Mouse (Mus musculus) splenic B cell, adult 2 months (primary cell): ENCODE results near the gene Cars2.
"Not testable (repeated sequence)": the region's sequence is repeated elsewhere in the genome, so short reads cannot be mapped to it uniquely, and the experiment has no call there.

ENCODE experiments used
- DNase-seq: peaks from one replicate; pipeline ENCODE4 v3.0.0-alpha.2; 2011; ENCODE audit warnings: low read depth, low spot score
- H3K27me3 ChIP-seq: 2 replicates; pipeline ENCODE4 v1.6.1; 2012; ENCODE audit warnings: mild to moderate bottlenecking, low read length, moderate library complexity, mixed read lengths; ENCODE audit not compliant: control insufficient read depth, poor library complexity, insufficient read depth, severe bottlenecking
- H3K36me3 ChIP-seq: 2 replicates; pipeline ENCODE4 v1.6.1; 2012; ENCODE audit warnings: mild to moderate bottlenecking, low read length, moderate library complexity, mixed read lengths; ENCODE audit not compliant: control insufficient read depth, poor library complexity, insufficient read depth, severe bottlenecking

The Cars2 gene

GRCm38 (mm10) chr8:11564721-11565120 lies 14.1 kb upstream of the Cars2 start:
- DNase-seq: no peak
- H3K27me3 ChIP-seq: no peaks in the 10 kb centered on the region
- peaks cover 3% of the 10 kb centered on the region for H3K36me3 ChIP-seq

- Histone ChIP-seq H3K36me3 (peaks cover 3% of the 10 kb centered on the region), H3K27me3 (no peaks in the 10 kb centered on the region)
- no peak for DNase-seq
Observed at GRCm38 (mm10) chr8:11564236-11564635, 13.7 kb upstream of the Cars2 start.

- no peak for DNase-seq
- no peaks in the 10 kb centered on the region; the same call in none of the 2 replicates for H3K36me3 ChIP-seq
- H3K27me3 ChIP-seq: no peaks in the 10 kb centered on the region
Observed at GRCm38 (mm10) chr8:11560220-11560619, 9.6 kb upstream of the Cars2 start.

- DNase-seq: no peak
- Histone ChIP-seq H3K36me3 (no peaks in the 10 kb centered on the region; the same call in none of the 2 replicates), H3K27me3 (no peaks in the 10 kb centered on the region)
Observed at GRCm38 (mm10) chr8:11559511-11559910, 8.9 kb upstream of the Cars2 start.

GRCm38 (mm10) chr8:11557768-11558629 lies 7.4 kb upstream of the Cars2 start:
- H3K27me3 ChIP-seq: no peaks in the 10 kb centered on the region
- DNase-seq: peak; percentile 99
- no peaks in the 10 kb centered on the region; the same call in none of the 2 replicates for H3K36me3 ChIP-seq

- Histone ChIP-seq H3K36me3 (no peaks in the 10 kb centered on the region; the same call in none of the 2 replicates), H3K27me3 (no peaks in the 10 kb centered on the region)
- DNase-seq: no peak
Observed at GRCm38 (mm10) chr8:11557424-11557767, 6.8 kb upstream of the Cars2 start.

GRCm38 (mm10) chr8:11556691-11557423 lies 6.3 kb upstream of the Cars2 start:
- Histone ChIP-seq H3K36me3 (no peaks in the 10 kb centered on the region; the same call in none of the 2 replicates), H3K27me3 (no peaks in the 10 kb centered on the region)
- peak; percentile 76 for DNase-seq

- H3K36me3 ChIP-seq: no peaks in the 10 kb centered on the region
- DNase-seq: peak; percentile 99
- H3K27me3 ChIP-seq: no peaks in the 10 kb centered on the region
Observed at GRCm38 (mm10) chr8:11555720-11556591, 5.4 kb upstream of the Cars2 start.

- Histone ChIP-seq H3K27me3 (no peaks in the 10 kb centered on the region), H3K36me3 (no peaks in the 10 kb centered on the region)
- DNase-seq: peak; percentile 97
Observed at GRCm38 (mm10) chr8:11554799-11555719, 4.5 kb upstream of the Cars2 start, which contains the start of gene Ing1. Gene Ing1 (plus strand): TSS chr8:11555571.

- no peak for DNase-seq
- H3K27me3 ChIP-seq: no peaks in the 10 kb centered on the region
Observed at GRCm38 (mm10) chr8:11552390-11552789, 1.8 kb upstream of the Cars2 start.

GRCm38 (mm10) chr8:11551497-11551896 lies 914 bp upstream of the Cars2 start:
- peak; percentile 44 for DNase-seq
- not testable (repeated sequence) for H3K27me3 ChIP-seq, H3K36me3 ChIP-seq

More at GRCm38 (mm10) chr8:11552390-11552789, 1.8 kb upstream of the Cars2 start:
- no peaks in the 10 kb centered on the region; the same call in 1 of the 2 replicates for H3K36me3 ChIP-seq

- H3K36me3 ChIP-seq: peaks cover 2% of the 10 kb centered on the region
- no peaks in the 10 kb centered on the region for H3K27me3 ChIP-seq
- DNase-seq: peak; percentile 74
Observed at GRCm38 (mm10) chr8:11549706-11550105, 877 bp downstream of the Cars2 start.

- peak; percentile 35 for DNase-seq
- no peaks in the 10 kb centered on the region for H3K27me3 ChIP-seq
- H3K36me3 ChIP-seq: peaks cover 2% of the 10 kb centered on the region
Observed at GRCm38 (mm10) chr8:11547063-11547462, 3.5 kb downstream of the Cars2 start.
